In genomic region chr10:117816721-117817120, GRCm38 (mm10) we compare ENCODE assay signal across 26 mouse cellular contexts. TPM values are rescaled to one million over a fixed set of nuclear protein-coding genes. Genes with fewer than 3 reads are reported as not detected.
DNase-seq lines count a peak whose midpoint lies in the region; ATAC-seq lines count a peak whose summit lies in the region.
"Had no signal": no experiment of that assay in that cellular context is flagged by ENCODE, and none has a peak within 500 bp of the region (broad histone marks: within the 10 kb centered on the region; RNA-seq: fewer than 3 reads in every experiment).

No protein-coding gene starts in this region.

- H3K4me1 ChIP-seq in megakaryocyte, embryonic 14.5 days = peaks cover 57% of the 10 kb centered on the region
- H3K4me1 ChIP-seq: embryonic facial prominence, embryonic 10.5 days; embryonic facial prominence, embryonic 12.5 days; forebrain, embryonic 13.5 days; forebrain, embryonic 15.5 days had no signal

- 0 out of 2 replicates have a peak, but pooled peaks have one; percentile 15 for ATAC-seq in cerebellum, adult (ENCODE audit: insufficient number of reproducible peaks, low FRiP score, low TSS enrichment)
- no peak for ATAC-seq in megakaryocyte, adult 5-6 weeks (ENCODE audit: poor library complexity, severe bottlenecking)
- ATAC-seq in erythroid progenitor cell, adult 5-6 weeks (replicated peaks; ENCODE audit: low FRiP score, poor library complexity, severe bottlenecking) = 0 out of 2 replicates have a peak, but pooled peaks have one; percentile 30
- ATAC-seq in monocyte, adult 5-6 weeks (replicated peaks; ENCODE audit: insufficient number of reproducible peaks, low FRiP score, low TSS enrichment, poor library complexity, severe bottlenecking) = 0 out of 2 replicates have a peak, but pooled peaks have one; percentile 5
- ATAC-seq: activated CD4-positive, CD25-positive, alpha-beta regulatory T cell, adult 4 months; CD4-positive, CD25-positive, alpha-beta regulatory T cell, adult 4 months; forebrain, embryonic 13.5 days; forebrain, embryonic 15.5 days; forebrain, postnatal 0 days; Patski had no signal

- peaks cover 100% of the 10 kb centered on the region for H3K36me3 ChIP-seq in megakaryocyte, embryonic 14.5 days (replicated peaks; ENCODE audit: low read length)

- no peak for DNase-seq in cerebellum, adult 11 months
- DNase-seq in kidney, adult 18-20 months = no peak
- DNase-seq: adrenal gland, adult 8-10 months; adrenal gland, postnatal 14 days; adrenal gland, postnatal 36 days; B cell, adult 2 months; cerebellum, adult 11-12 months; cerebellum, adult 2 months; cerebellum, adult 9-10 months; cerebellum, postnatal 10 days; cerebellum, postnatal 25 days; forebrain, postnatal 0 days had no signal

- H3K27me3 ChIP-seq in megakaryocyte, embryonic 14.5 days (replicated peaks) = no peaks in the 10 kb centered on the region
- H3K27me3 ChIP-seq: CH12.LX; embryonic facial prominence, embryonic 12.5 days; forebrain, embryonic 13.5 days; forebrain, embryonic 15.5 days; Patski had no signal

- peak overlapping the region; percentile 11 for H3K4me3 ChIP-seq in megakaryocyte, embryonic 14.5 days (replicated peaks)
- H3K4me3 ChIP-seq: embryonic facial prominence, embryonic 10.5 days; embryonic facial prominence, embryonic 12.5 days; forebrain, embryonic 13.5 days; forebrain, embryonic 15.5 days had no signal

- H3K9me3 ChIP-seq in megakaryocyte, embryonic 14.5 days = no peaks in the 10 kb centered on the region
- H3K9me3 ChIP-seq: embryonic facial prominence, embryonic 10.5 days; embryonic facial prominence, embryonic 12.5 days; forebrain, embryonic 13.5 days; forebrain, embryonic 15.5 days; G1E had no signal

RNA-seq across cellular contexts. Expression of gene Nup107, which starts 24.2 kb away (rescaled TPM):
- polyA plus RNA-seq in megakaryocyte, embryonic 14.5 days (2012; ENCODE audit: insufficient read depth, low replicate concordance) = 10.8 TPM in 1 of 2 replicates, not detected in the other
- total RNA-seq in megakaryocyte, adult 5-6 weeks (2015) = 50.3 and 50.9 TPM in 2 replicates
- 57.7 and 68.7 TPM in 2 replicates for total RNA-seq in megakaryocyte, adult 5-6 weeks (2017)
- total RNA-seq in erythroid progenitor cell, adult 5-6 weeks (2015; ENCODE audit: low replicate concordance) = 73.5 and 76.7 TPM in 2 replicates
- 45.6 and 89.7 TPM in 2 replicates for total RNA-seq in erythroid progenitor cell, adult 5-6 weeks (2017; ENCODE audit: low replicate concordance)
- 62.6 to 83.6 TPM (median 77.5 TPM) in 3 replicates for total RNA-seq in monocyte, adult 5-6 weeks (2017)

RNA-seq across cellular contexts. Expression of gene Rap1b, which starts 29.1 kb away (rescaled TPM):
- 87.7 and 210 TPM in 2 replicates for polyA plus RNA-seq in megakaryocyte, embryonic 14.5 days (2012; ENCODE audit: insufficient read depth, low replicate concordance)
- 448 and 514 TPM in 2 replicates for total RNA-seq in megakaryocyte, adult 5-6 weeks (2015)
- total RNA-seq in megakaryocyte, adult 5-6 weeks (2017) = 174 and 218 TPM in 2 replicates
- total RNA-seq in erythroid progenitor cell, adult 5-6 weeks (2015; ENCODE audit: low replicate concordance) = 90.1 and 114 TPM in 2 replicates
- total RNA-seq in erythroid progenitor cell, adult 5-6 weeks (2017; ENCODE audit: low replicate concordance) = 27.2 and 35.2 TPM in 2 replicates
- total RNA-seq in monocyte, adult 5-6 weeks (2017) = 807 to 1,253 TPM (median 1,136 TPM) in 3 replicates
